Mouse (Mus musculus) heart, embryonic 14.5 days (tissue): ENCODE data around the gene Nlrp9b. TPM values are rescaled to one million over a fixed set of nuclear protein-coding genes. Genes with fewer than 3 reads are reported as not detected.
"Not testable (repeated sequence)": the region's sequence is repeated elsewhere in the genome, so short reads cannot be mapped to it uniquely, and the experiment has no call there.

Source experiments
- ATAC-seq: fragments of 200-750 bp; cut with Nextera tagmentation; 2 replicates; pipeline ENCODE4 v1.8.0; 2017; ENCODE audit warnings: low read depth, moderate TSS enrichment; ENCODE audit not compliant: insufficient number of reproducible peaks, insufficient read depth, low FRiP score
- H3K27ac ChIP-seq, 2 experiments: fragments of 200-500 bp in 1 of 2; fragments of 300-500 bp in 1 of 2; sonication (generic) in 1 of 2; replicated peaks in 1 of 2; 2 replicates each; pipeline ENCODE4 v1.5.1; 2012 to 2014; ENCODE audit warnings: low read depth in 2 of 2, low read length in 2 of 2, control low read depth in 1 of 2, mild to moderate bottlenecking in 1 of 2, mixed read lengths in 1 of 2; ENCODE audit not compliant: control insufficient read depth in 1 of 2, insufficient read depth in 1 of 2
- H3K27me3 ChIP-seq: fragments of 300-500 bp; sonication (generic); 2 replicates; pipeline ENCODE4 v1.6.1; 2014; ENCODE audit warnings: mild to moderate bottlenecking, low read length, control low read depth; ENCODE audit not compliant: control insufficient read depth, insufficient read depth
- H3K36me3 ChIP-seq: fragments of 300-500 bp; sonication (generic); 2 replicates; pipeline ENCODE4 v1.6.1; 2014; ENCODE audit warnings: mild to moderate bottlenecking, control low read depth, low read length, mixed read lengths; ENCODE audit not compliant: control insufficient read depth, insufficient read depth
- H3K4me1 ChIP-seq, 2 experiments: fragments of 200-500 bp in 1 of 2; fragments of 300-500 bp in 1 of 2; sonication (generic) in 1 of 2; 2 replicates each; pipeline ENCODE4 v1.6.1; 2012 to 2014; ENCODE audit warnings: low read length in 2 of 2, control low read depth in 1 of 2, mixed read lengths in 1 of 2; ENCODE audit not compliant: control insufficient read depth in 2 of 2, insufficient read depth in 2 of 2
- H3K4me2 ChIP-seq: fragments of 300-500 bp; sonication (generic); 2 replicates; pipeline ENCODE4 v1.6.1; 2014; ENCODE audit warnings: mild to moderate bottlenecking, low read length
- H3K4me3 ChIP-seq, 2 experiments: fragments of 200-500 bp in 1 of 2; fragments of 300-500 bp in 1 of 2; sonication (generic) in 1 of 2; 2 replicates each; pipeline ENCODE4 v1.5.1; 2012 to 2014; ENCODE audit warnings: low read length in 2 of 2, mild to moderate bottlenecking in 2 of 2, control low read depth in 1 of 2, low read depth in 1 of 2, moderate library complexity in 1 of 2; ENCODE audit not compliant: control insufficient read depth in 1 of 2, insufficient read depth in 1 of 2
- H3K9ac ChIP-seq: fragments of 300-500 bp; sonication (generic); 2 replicates; pipeline ENCODE4 v1.6.1; 2014; ENCODE audit warnings: mild to moderate bottlenecking, low read length
- H3K9me3 ChIP-seq: fragments of 300-500 bp; sonication (generic); 2 replicates; pipeline ENCODE4 v1.6.1; 2016; ENCODE audit warnings: low read length, control low read depth; ENCODE audit not compliant: control insufficient read depth
- WGBS: fragments of 180-500 bp; shearing (Covaris S2); extraction: QIAGEN DNeasy Blood & Tissue Kit; methylation state at CpG from one replicate; pipeline ENCODE4 v1.1.7; 2014; 5-methylcytosine and 5-hydroxymethylcytosine counted together
- polyA plus RNA-seq: library from polyadenylated mRNA; unstranded; fragments of >200 nt; fragmentation: Nextera tagmentation; extraction: Ambion mirVana; gene quantifications from 2 replicates; pipeline ENCODE4 v1.2.1, GENCODE M21; 2014

The Nlrp9b gene
- polyA plus RNA-seq, 1 experiment from 2014 or later = not detected

GRCm38 (mm10) chr7:20122479-20122878, 131.2 kb downstream of the Nlrp9b start, which contains the start of gene Gm16442:
Gene Gm16442, minus strand, starts transcription at chr7:20122579.
- no CpG with 5 or more reads among the region's 2 CpGs for WGBS
- not testable (repeated sequence) for ATAC-seq, H3K4me1 ChIP-seq, H3K4me2 ChIP-seq, H3K27ac ChIP-seq, H3K9me3 ChIP-seq, H3K9ac ChIP-seq, H3K27me3 ChIP-seq, H3K4me3 ChIP-seq, H3K36me3 ChIP-seq

Other genes with a start within 250 kb of the Nlrp9b start
- 63.4 and 68.4 TPM in 2 replicates for gene Nectin2, start 241.0 kb upstream of the Nlrp9b start, polyA plus RNA-seq
- 293 and 321 TPM in 2 replicates for gene Bcam, start 220.4 kb upstream of the Nlrp9b start, polyA plus RNA-seq
- 0.53 TPM in 1 of 2 replicates, not detected in the other for gene Cblc, start 194.7 kb upstream of the Nlrp9b start, polyA plus RNA-seq
- 1.7 and 2.0 TPM in 2 replicates for gene Bcl3, start 168.7 kb upstream of the Nlrp9b start, polyA plus RNA-seq
- not detected in 2 replicates for gene Gm19345, start 139.5 kb upstream of the Nlrp9b start, polyA plus RNA-seq
- not detected in 2 replicates for gene Ceacam16, start 130.2 kb upstream of the Nlrp9b start, polyA plus RNA-seq
- gene Ceacam19, start 103.5 kb upstream of the Nlrp9b start, polyA plus RNA-seq = not detected in 2 replicates
- gene Pvr, start 70.3 kb upstream of the Nlrp9b start, polyA plus RNA-seq = 12.7 and 12.9 TPM in 2 replicates
- gene Igsf23, start 40.7 kb upstream of the Nlrp9b start, polyA plus RNA-seq = 1.3 and 1.8 TPM in 2 replicates
- not detected in 2 replicates for gene Ceacam20, start 26.1 kb upstream of the Nlrp9b start, polyA plus RNA-seq
- not detected in 2 replicates for gene Vmn1r91, start 108.2 kb downstream of the Nlrp9b start, polyA plus RNA-seq
- not detected in 2 replicates for gene Gm16442, start 131.1 kb downstream of the Nlrp9b start, polyA plus RNA-seq
- gene Vmn1r93, start 147.6 kb downstream of the Nlrp9b start, polyA plus RNA-seq = not detected in 2 replicates
- gene Vmn1r94, start 176.9 kb downstream of the Nlrp9b start, polyA plus RNA-seq = not detected in 2 replicates
- not detected in 2 replicates for gene Vmn1r95, start 202.2 kb downstream of the Nlrp9b start, polyA plus RNA-seq
- gene Gm6164, start 214.1 kb downstream of the Nlrp9b start, polyA plus RNA-seq = not detected in 2 replicates
- gene Gm4498, start 242.4 kb downstream of the Nlrp9b start, polyA plus RNA-seq = not detected in 2 replicates